Mouse (Mus musculus) MEL (cell line): ENCODE measurements at regions not wholly inside any gene's neighbourhood (a gene's known extent, or its start where the extent isn't known, plus 50 kb on each side); places are given as distances from the start of the nearest gene placed in this dataset.

Experiments used
- DNase-seq: peaks from one replicate; pipeline ENCODE4 v3.0.0; 2011; ENCODE audit warnings: low read depth, low spot score
- H3K27ac ChIP-seq: 2 replicates; pipeline ENCODE4 v1.5.1; 2012; ENCODE audit warnings: low read depth, mild to moderate bottlenecking, control low read depth, low read length, moderate library complexity; ENCODE audit not compliant: control insufficient read depth
- H3K27me3 ChIP-seq, 2 experiments: fragments of 150-350 bp in 1 of 2; sonication (generic) in 1 of 2; 2 replicates each; pipeline ENCODE4 v1.6.1; 2012; ENCODE audit warnings: low read length in 2 of 2, mild to moderate bottlenecking in 2 of 2, improper control_type of control experiment in 1 of 2, moderate library complexity in 1 of 2; ENCODE audit not compliant: insufficient read depth in 2 of 2, control insufficient read depth in 1 of 2
- H3K36me3 ChIP-seq, 2 experiments: 2 replicates each; pipeline ENCODE4 v1.6.1; 2012 to 2014; ENCODE audit warnings: low read length in 2 of 2, improper control_type of control experiment in 1 of 2, inconsistent platforms in 1 of 2, mild to moderate bottlenecking in 1 of 2; ENCODE audit not compliant: insufficient read depth in 2 of 2, control insufficient read depth in 1 of 2
- H3K4me1 ChIP-seq, 2 experiments: fragments of 150-350 bp in 1 of 2; sonication (generic) in 1 of 2; 2 replicates each; pipeline ENCODE4 v1.6.1; 2012; ENCODE audit warnings: low read length in 2 of 2, improper control_type of control experiment in 1 of 2, mild to moderate bottlenecking in 1 of 2; ENCODE audit not compliant: insufficient read depth in 2 of 2, control insufficient read depth in 1 of 2
- H3K4me3 ChIP-seq, 2 experiments: fragments of 150-350 bp in 1 of 2; sonication (generic) in 1 of 2; 2 replicates each; pipeline ENCODE4 v1.5.1; 2012; ENCODE audit warnings: low read depth in 2 of 2, low read length in 2 of 2, mild to moderate bottlenecking in 2 of 2, moderate library complexity in 2 of 2, control low read depth in 1 of 2, improper control_type of control experiment in 1 of 2; ENCODE audit not compliant: control insufficient read depth in 1 of 2, insufficient read depth in 1 of 2
- H3K79me2 ChIP-seq: 2 replicates; pipeline ENCODE4 v1.6.1; 2012; ENCODE audit warnings: mild to moderate bottlenecking, low read length, moderate library complexity; ENCODE audit not compliant: control insufficient read depth, poor library complexity, insufficient read depth
- H3K9ac ChIP-seq: 2 replicates; pipeline ENCODE4 v1.6.1; 2012; ENCODE audit warnings: low read depth, mild to moderate bottlenecking, control low read depth, low read length, moderate library complexity; ENCODE audit not compliant: control insufficient read depth, poor library complexity, severe bottlenecking
- H3K9me3 ChIP-seq: fragments of 150-350 bp; sonication (generic); replicated peaks from 2 replicates; pipeline ENCODE4 v1.6.1; 2012; ENCODE audit warnings: mild to moderate bottlenecking, low read length, improper control_type of control experiment, moderate library complexity; ENCODE audit not compliant: insufficient read depth
- BHLHE40 ChIP-seq: IDR thresholded peaks from 2 replicates; pipeline ENCODE4 v1.6.1; 2012; ENCODE audit warnings: low read depth, mild to moderate bottlenecking, inconsistent platforms, low read length, improper control_type of control experiment, borderline replicate concordance
- CHD1 ChIP-seq: IDR thresholded peaks from 2 replicates; pipeline ENCODE4 v1.6.1; 2012; ENCODE audit warnings: low read depth, mild to moderate bottlenecking, inconsistent platforms, low read length, improper control_type of control experiment
- CHD2 ChIP-seq: IDR thresholded peaks from 2 replicates; pipeline ENCODE4 v1.6.1; 2011; ENCODE audit warnings: low read length, improper control_type of control experiment
- EP300 ChIP-seq, 2 experiments: IDR thresholded peaks; 2 replicates each; pipeline ENCODE4 v1.6.1; 2011; ENCODE audit warnings: improper control_type of control experiment in 2 of 2, low read length in 2 of 2, low read depth in 1 of 2, mild to moderate bottlenecking in 1 of 2
- GABPA ChIP-seq: IDR thresholded peaks from 2 replicates; pipeline ENCODE4 v1.6.1; 2012; ENCODE audit warnings: low read depth, mild to moderate bottlenecking, inconsistent platforms, low read length, improper control_type of control experiment, moderate library complexity
- GATA1 ChIP-seq: IDR thresholded peaks from 2 replicates; pipeline ENCODE4 v1.6.1; 2011; ENCODE audit warnings: low read depth, low read length, improper control_type of control experiment
- HCFC1 ChIP-seq: IDR thresholded peaks from 2 replicates; pipeline ENCODE4 v1.6.1; 2012; ENCODE audit warnings: low read depth, mild to moderate bottlenecking, inconsistent platforms, low read length, improper control_type of control experiment, moderate library complexity
- MAFK ChIP-seq: IDR thresholded peaks from 2 replicates; pipeline ENCODE4 v1.6.1; 2011; ENCODE audit warnings: low read depth, mild to moderate bottlenecking, low read length, improper control_type of control experiment, borderline replicate concordance
- MAX ChIP-seq: IDR thresholded peaks from 2 replicates; pipeline ENCODE4 v1.6.1; 2011; ENCODE audit warnings: low read length, improper control_type of control experiment
- MAZ ChIP-seq: IDR thresholded peaks from 2 replicates; pipeline ENCODE4 v1.6.1; 2012; ENCODE audit warnings: low read depth, mild to moderate bottlenecking, inconsistent platforms, low read length, improper control_type of control experiment
- MEF2A ChIP-seq: IDR thresholded peaks from 2 replicates; pipeline ENCODE4 v1.6.1; 2014; ENCODE audit warnings: low read depth, mild to moderate bottlenecking, inconsistent platforms, low read length, improper control_type of control experiment; ENCODE audit not compliant: poor library complexity, insufficient replicate concordance, severe bottlenecking; ENCODE audit errors: extremely low read depth
- MYB ChIP-seq: IDR thresholded peaks from 2 replicates; pipeline ENCODE4 v1.6.1; 2011; ENCODE audit warnings: mild to moderate bottlenecking, low read depth, low read length, improper control_type of control experiment
- MYC ChIP-seq: IDR thresholded peaks from 2 replicates; pipeline ENCODE4 v1.6.1; 2011; ENCODE audit warnings: low read depth, mild to moderate bottlenecking, low read length, improper control_type of control experiment, moderate library complexity
- POLR2A ChIP-seq, 2 experiments: IDR thresholded peaks; 2 replicates each; pipeline ENCODE4 v1.6.1; 2011 to 2012; ENCODE audit warnings: low read length in 2 of 2, mild to moderate bottlenecking in 2 of 2, control low read depth in 1 of 2, improper control_type of control experiment in 1 of 2, low read depth in 1 of 2, moderate library complexity in 1 of 2; ENCODE audit not compliant: control insufficient read depth in 1 of 2, insufficient read depth in 1 of 2, poor library complexity in 1 of 2
- POLR2AphosphoS2 ChIP-seq: IDR thresholded peaks from 2 replicates; pipeline ENCODE4 v1.6.1; 2011; ENCODE audit warnings: low read length, improper control_type of control experiment
- RAD21 ChIP-seq: IDR thresholded peaks from 2 replicates; pipeline ENCODE4 v1.6.1; 2011; ENCODE audit warnings: mild to moderate bottlenecking, low read depth, low read length, improper control_type of control experiment
- RCOR1 ChIP-seq: IDR thresholded peaks from 2 replicates; pipeline ENCODE4 v1.6.1; 2012; ENCODE audit warnings: low read depth, mild to moderate bottlenecking, inconsistent platforms, low read length, improper control_type of control experiment
- SMC3 ChIP-seq: IDR thresholded peaks from 2 replicates; pipeline ENCODE4 v1.6.1; 2011; ENCODE audit warnings: low read depth, low read length, improper control_type of control experiment
- TAL1 ChIP-seq: IDR thresholded peaks from 2 replicates; pipeline ENCODE4 v1.6.1; 2012; ENCODE audit warnings: mild to moderate bottlenecking, inconsistent platforms, low read length, moderate library complexity, mixed read lengths
- TBP ChIP-seq: IDR thresholded peaks from 2 replicates; pipeline ENCODE4 v1.8.0; 2011; ENCODE audit warnings: low read depth, low read length, improper control_type of control experiment
- TCF12 ChIP-seq: IDR thresholded peaks from 2 replicates; pipeline ENCODE4 v1.6.1; 2014; ENCODE audit warnings: low read depth, mild to moderate bottlenecking, inconsistent platforms, low read length, improper control_type of control experiment, moderate library complexity
- USF2 ChIP-seq, 2 experiments: IDR thresholded peaks; 2 replicates each; pipeline ENCODE4 v1.6.1; 2011 to 2012; ENCODE audit warnings: improper control_type of control experiment in 2 of 2, low read length in 2 of 2, borderline replicate concordance in 1 of 2, inconsistent platforms in 1 of 2, low read depth in 1 of 2, mild to moderate bottlenecking in 1 of 2; ENCODE audit not compliant: insufficient read depth in 1 of 2
- ZC3H11A ChIP-seq: IDR thresholded peaks from 2 replicates; pipeline ENCODE4 v1.6.1; 2012; ENCODE audit warnings: low read depth, mild to moderate bottlenecking, inconsistent platforms, low read length, improper control_type of control experiment
- ZMIZ1 ChIP-seq: IDR thresholded peaks from 2 replicates; pipeline ENCODE4 v1.6.1; 2012; ENCODE audit warnings: low read depth, mild to moderate bottlenecking, inconsistent platforms, low read length, improper control_type of control experiment, moderate library complexity

DNA sequence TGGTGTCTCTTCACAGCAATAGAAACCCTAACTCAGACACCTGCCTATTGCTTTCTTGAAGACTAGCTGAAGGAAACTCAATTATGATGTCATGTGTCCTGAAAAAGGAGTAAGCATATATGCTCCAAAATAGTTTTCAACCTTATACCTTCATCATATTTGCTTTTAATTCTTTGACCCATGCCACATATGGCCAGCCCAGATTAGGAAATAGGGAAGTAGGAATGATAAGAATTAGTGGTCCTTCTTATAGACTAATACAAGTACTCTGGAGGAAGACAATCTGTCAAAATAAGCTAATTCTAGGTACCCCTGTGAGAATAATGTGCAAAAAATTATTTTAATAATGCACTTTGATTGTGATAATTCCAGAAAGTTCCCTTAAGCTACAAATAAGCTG is 661.0 kb upstream of the Kif18a start:
- H3K27ac ChIP-seq: no peak overlapping the region
- H3K4me3 ChIP-seq: no peak overlapping the region
- H3K9me3 ChIP-seq: no peaks in the 10 kb centered on the region
- H3K4me1 ChIP-seq: no peaks in the 10 kb centered on the region
- TF ChIP-seq HCFC1: no peak
- TF ChIP-seq MYB: no peak
- TF ChIP-seq CHD2: no peak
- TF ChIP-seq RAD21: no peak
- no peak for TF ChIP-seq MAZ
- TF ChIP-seq TCF12: peak; percentile 59; the same call in 1 of the 2 replicates
- no peak for TF ChIP-seq ZC3H11A
- TF ChIP-seq TBP: no peak
- no peak for TF ChIP-seq USF2 (IDR thresholded peaks at IDR 0.05; ENCODE audit: borderline replicate concordance in 1 of 2, insufficient read depth in 1 of 2, low read depth in 1 of 2, low read length in 2 of 2)
- TF ChIP-seq RCOR1: peak; percentile 29; the same call in 1 of the 2 replicates
- no peak for TF ChIP-seq GABPA
- TF ChIP-seq CHD1: no peak
- no peak for TF ChIP-seq POLR2A (IDR thresholded peaks at IDR 0.05; ENCODE audit: control insufficient read depth in 1 of 2, insufficient read depth in 1 of 2, low read depth in 1 of 2, low read length in 2 of 2, poor library complexity in 1 of 2)
- TF ChIP-seq MAFK: no peak
- TF ChIP-seq MYC: no peak
- TF ChIP-seq BHLHE40: no peak
- peak; percentile 75 for TF ChIP-seq GATA1
- no peak for TF ChIP-seq MAX
- TF ChIP-seq EP300 (IDR thresholded peaks at IDR 0.05; ENCODE audit: low read depth in 1 of 2, low read length in 2 of 2): peak; percentile 66 to 75
- TF ChIP-seq SMC3: no peak
- peak; percentile 39; the same call in 1 of the 2 replicates for TF ChIP-seq TAL1
- TF ChIP-seq POLR2AphosphoS2: no peak
- TF ChIP-seq MEF2A: no peak
- no peak for TF ChIP-seq ZMIZ1
- H3K36me3 ChIP-seq: no peaks in the 10 kb centered on the region
- H3K79me2 ChIP-seq: no peaks in the 10 kb centered on the region
- no peaks in the 10 kb centered on the region for H3K27me3 ChIP-seq
- peak; percentile 44 for DNase-seq
- H3K9ac ChIP-seq: no peak overlapping the region
